Mouse (Mus musculus) skeletal muscle tissue, adult 2 months (tissue): ENCODE data around the gene Myo1e.

Experiments used
- DNase-seq: peaks from one replicate; pipeline ENCODE4 v3.0.0-alpha.2; 2012; ENCODE audit warnings: low read depth, low spot score

The Myo1e gene

DNA sequence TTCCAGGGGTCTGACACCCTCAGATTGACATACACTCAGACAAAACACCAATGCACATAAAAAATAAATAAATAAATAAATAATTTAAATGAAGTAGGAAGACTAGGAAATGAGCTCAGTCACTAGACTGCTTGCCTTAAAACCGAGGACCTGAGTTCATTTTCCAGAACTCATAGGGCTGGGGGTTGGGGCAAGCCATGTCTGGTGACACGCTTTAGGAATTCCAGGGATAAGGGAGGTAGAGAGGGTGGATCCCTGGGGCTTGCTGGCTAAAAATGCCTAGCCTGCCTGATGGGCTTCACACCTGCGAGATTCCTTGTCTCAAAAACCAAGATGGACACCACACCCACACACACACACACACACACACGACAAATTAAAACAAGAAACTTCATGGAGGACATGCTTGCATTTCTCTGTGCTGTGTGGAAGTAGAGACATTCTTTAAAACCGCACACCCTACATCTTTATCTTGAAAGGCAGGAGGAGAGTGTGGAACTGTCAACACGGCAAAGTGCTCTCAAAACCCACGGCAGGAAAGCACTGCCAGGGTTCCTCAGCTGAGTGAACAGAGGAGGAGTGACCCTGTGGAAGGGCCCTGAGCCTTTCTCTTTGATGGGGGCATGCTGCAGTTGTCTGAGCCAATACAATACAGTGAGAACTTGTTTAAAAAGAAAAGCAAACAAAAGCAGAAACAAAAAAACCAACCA is 13.5 kb downstream of the Myo1e start:
- no peak for DNase-seq

DNA sequence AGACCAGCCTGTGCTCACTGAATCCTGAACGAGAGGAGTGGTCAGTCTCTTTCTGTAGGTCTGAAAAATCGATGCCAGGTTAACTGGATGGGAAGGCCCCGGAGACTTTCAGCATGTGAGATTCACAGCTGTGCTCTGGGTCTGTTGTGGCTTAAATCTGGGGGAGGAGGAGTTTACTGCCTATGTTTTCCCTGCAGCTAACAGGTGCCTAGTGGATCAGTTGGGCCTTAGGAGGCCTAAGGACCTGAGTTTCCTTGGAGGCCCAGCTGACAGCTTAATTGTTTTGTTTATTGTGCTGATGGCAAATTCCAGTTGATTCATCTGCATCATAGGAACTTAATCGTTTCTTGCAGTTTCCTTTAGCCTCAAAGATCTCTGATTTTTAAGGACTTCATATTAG is 16.0 kb downstream of the Myo1e start:
- DNase-seq = no peak

GRCm38 (mm10) chr9:70224046-70224445 is 16.9 kb downstream of the Myo1e start:
- no peak for DNase-seq

- no peak for DNase-seq
These were observed 19.2 kb downstream of the Myo1e start for GRCm38 (mm10) chr9:70226359-70226758.

DNA sequence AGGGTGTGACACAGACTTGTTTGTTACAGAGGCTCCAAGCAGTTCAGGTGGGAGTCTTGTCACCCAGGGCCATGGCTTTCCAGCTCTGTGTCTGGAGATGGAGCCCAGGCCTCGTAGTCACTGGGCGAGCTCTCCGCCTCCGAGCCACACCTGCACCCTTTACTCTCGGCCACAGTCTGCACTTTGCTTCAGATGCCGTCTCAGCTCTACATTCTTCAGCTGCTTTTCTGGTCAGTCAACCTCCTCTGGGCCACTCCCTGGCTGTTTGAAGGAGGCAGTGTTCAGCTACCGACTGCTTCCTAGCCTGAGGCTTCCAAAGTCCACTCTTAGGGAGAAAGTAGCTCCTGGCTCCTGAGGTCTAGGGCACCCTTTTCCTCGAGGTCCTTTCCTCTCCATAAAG is 22.7 kb downstream of the Myo1e start:
- no peak for DNase-seq

- no peak for DNase-seq
These were observed 25.2 kb downstream of the Myo1e start for GRCm38 (mm10) chr9:70232044-70233010.

DNA sequence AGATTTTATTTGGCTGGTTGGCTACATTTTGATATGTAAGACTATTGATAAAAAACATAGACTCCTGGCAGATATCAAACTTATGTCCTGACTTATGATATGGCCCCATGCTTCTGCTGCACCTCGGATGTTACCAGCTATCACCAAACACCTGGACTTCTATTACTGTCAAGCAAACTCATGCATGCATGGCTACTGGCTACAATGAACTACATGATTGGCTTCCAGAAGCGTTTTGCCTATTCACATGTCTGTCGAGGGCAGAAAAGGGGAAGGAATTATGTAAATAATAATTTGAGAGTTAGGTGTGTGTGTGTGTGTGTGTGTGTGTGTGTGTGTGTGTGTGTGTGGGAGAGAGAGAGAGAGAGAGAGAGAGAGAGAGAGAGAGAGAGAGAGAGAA is 30.0 kb downstream of the Myo1e start:
- no peak for DNase-seq

DNA sequence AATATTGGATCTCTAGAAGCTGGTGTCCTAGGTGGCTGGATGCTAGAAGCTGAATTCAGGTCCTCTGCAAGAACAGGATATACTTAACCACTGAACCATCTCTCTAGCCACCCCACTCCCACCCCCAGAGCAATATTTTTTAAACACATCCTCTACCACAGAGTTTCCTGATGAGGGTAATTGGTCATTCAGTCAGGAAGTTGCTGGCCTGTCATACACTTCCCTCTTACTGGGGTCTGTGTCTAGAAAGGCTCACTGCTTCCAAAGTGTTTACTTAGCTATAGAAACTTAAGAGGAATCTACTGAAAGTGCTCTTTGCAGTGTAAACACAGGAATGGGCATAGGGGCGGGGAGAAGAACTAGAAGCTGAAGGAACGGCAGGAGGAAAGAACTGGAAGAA is 30.4 kb downstream of the Myo1e start:
- DNase-seq = no peak

DNA sequence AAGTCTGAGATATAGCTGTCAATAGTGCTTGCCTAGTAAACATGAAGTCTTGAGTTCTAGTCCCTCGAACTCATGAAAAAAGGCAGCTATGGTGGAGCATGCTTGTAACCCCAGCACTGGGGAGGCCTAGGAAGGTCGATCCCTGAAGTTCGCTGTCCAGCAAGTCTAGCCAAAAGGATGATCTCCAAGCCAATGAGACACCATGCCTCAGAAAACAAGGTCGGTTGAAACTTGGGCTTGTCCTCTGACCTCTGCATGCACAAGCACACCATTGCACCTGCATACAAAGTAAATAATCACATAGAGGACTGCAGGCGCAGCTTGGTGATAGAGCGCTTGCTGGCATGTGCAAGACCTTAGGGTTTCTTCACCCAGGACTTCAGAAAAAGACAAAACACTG is 31.2 kb downstream of the Myo1e start:
- no peak for DNase-seq

DNA sequence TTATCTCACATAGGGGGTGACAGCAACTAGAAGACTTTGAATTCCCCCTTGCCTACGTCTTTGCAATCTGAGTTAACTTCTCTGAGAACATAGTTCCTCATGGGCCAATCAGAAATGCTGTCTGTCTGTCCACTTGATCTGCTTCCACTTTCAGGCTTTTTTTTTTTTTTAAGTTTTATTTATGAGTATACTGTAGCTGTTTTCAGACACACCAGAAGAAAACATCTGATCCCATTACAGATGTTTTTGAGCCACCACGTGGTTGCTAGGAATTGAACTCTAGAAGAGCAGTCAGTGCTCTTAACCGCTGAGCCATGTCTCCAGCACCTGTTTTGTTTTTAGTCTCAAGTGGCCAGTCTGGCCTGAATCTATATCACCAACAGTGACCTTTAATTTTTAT is 32.1 kb downstream of the Myo1e start:
- DNase-seq = no peak

DNA sequence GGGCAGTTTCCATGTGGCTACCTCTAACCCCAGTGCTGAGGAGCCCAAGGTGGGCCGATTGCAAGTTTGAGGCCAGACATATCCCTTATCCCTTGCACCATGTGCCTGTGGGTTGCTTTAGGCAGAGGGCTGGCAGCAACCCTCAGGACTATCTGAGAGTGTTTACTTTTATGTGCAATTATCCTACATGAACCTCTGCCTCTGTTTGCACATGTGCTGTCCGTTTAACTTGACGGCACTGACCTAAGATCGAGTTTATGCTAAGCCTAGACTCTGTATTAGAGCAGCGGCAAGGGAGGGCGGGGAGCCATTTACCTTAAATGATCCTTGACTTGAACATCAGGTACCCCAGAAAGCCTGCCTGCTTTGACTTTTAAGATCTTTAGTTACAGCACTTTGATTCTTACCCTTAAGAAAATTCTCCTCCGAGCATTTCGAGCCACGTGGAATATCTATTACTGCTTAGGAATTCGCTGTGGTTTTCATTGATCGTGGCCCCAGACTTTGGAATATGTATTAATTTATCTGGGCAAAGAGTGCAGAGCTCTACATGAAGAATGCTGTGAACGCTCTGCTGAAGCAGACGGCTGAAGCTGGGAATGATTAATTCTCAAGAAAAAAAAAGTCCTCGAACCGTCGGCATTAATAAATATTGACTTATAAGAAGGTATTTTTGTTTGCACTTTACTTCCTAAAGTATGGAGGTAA is 33.7 kb downstream of the Myo1e start:
- no peak for DNase-seq

- DNase-seq = no peak
These were observed 34.3 kb downstream of the Myo1e start for GRCm38 (mm10) chr9:70241411-70241961.

GRCm38 (mm10) chr9:70242112-70242862 is 35.1 kb downstream of the Myo1e start:
- no peak for DNase-seq

DNA sequence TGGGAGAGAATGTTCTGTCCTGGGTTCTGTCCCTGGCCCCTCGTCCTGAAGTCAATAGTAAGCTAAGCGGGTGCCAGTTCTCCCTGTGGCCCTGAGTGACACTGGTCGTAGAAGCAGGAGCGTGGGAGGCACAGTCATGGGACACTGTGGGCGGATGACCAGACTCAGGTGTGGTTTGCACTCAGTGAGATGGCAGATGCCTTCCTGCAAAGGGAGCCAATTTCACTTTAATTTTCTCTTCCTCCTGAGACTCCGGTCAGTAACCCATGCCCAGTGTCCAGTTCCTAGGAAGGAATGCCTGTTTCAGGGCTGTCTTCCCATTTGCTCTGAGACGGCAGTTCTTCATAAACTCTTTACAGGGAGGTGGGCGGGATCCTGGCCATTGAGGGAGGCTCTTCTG is 36.1 kb downstream of the Myo1e start:
- DNase-seq = no peak

DNA sequence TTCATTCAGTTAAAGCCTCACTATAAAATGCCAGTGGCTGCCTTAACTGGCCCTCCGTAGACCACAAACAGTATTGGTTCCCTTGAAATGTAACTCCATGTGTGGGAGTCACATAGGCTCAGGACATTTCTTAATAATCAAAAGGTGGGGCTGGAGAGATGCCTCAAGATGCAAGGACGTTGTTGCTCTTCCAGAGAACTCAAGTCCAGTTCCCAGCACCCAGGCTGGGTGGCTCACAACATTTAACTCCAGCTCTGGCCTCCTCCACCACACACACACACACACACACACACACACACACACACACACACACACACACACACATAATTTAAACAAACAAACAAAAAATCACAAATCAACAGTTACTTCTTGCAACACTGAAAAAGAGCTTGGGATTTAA is 36.6 kb downstream of the Myo1e start:
- no peak for DNase-seq

DNA sequence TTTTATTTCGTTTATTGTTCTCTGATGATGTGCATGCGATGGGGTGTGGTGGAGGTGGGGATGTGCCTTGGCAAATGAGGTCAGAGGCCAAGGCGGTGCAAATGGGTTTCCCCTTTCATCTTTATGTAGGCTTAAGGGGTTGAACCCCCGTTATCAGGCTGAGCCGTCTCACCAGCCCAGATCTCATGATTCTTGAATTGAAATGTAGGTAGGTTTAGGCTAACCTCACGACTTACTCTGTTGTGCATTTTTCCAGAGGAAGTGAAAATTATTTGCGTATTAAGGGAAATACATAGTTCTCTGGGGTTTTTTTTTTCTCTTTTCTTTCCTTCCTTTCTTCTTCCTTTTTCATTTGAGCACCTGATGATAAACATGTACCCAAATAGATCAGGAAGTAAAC is 37.0 kb downstream of the Myo1e start:
- no peak for DNase-seq

- DNase-seq = no peak
These were observed 37.9 kb downstream of the Myo1e start for GRCm38 (mm10) chr9:70245040-70245439.

- DNase-seq = no peak
These were observed 39.3 kb downstream of the Myo1e start for GRCm38 (mm10) chr9:70246427-70246826.

DNA sequence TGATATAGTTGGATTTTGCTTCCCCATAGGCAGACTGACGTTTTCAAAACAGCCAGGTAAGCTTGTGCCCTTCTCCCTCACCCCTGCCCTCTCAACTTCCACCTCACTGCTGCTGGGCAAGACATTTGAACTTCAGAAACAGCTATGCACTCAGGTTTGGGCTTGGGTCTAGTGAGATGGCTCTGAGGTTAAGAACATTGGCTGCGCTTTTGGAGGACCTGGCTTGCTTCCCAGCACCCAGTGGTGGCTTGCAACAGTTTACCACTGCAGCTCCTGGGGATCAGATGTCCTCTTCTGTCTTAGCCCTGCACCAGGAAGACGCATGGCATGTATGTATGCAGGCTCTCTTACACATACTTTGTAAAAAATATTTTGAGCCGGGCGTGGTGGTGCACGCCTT is 40.9 kb downstream of the Myo1e start:
- no peak for DNase-seq

- no peak for DNase-seq
These were observed 41.7 kb downstream of the Myo1e start for GRCm38 (mm10) chr9:70248826-70249225.
